Mouse (Mus musculus) embryonic facial prominence, embryonic 13.5 days (tissue): ENCODE results near the gene 3425401B19Rik. TPM values are rescaled to one million over a fixed set of nuclear protein-coding genes. Genes with fewer than 3 reads are reported as not detected.

Source experiments
- ATAC-seq: fragments of 200-750 bp; cut with Nextera tagmentation; 2 replicates; pipeline ENCODE4 v1.8.0; 2017; ENCODE audit warnings: low read depth; ENCODE audit not compliant: insufficient number of reproducible peaks, insufficient read depth, low FRiP score, low TSS enrichment
- H3K27ac ChIP-seq: fragments of 300-500 bp; sonication (generic); 2 replicates; pipeline ENCODE4 v1.5.1; 2015; ENCODE audit warnings: moderate library complexity, mild to moderate bottlenecking, inconsistent platforms
- H3K27me3 ChIP-seq: fragments of 300-500 bp; sonication (generic); 2 replicates; pipeline ENCODE4 v1.6.1; 2015; ENCODE audit warnings: mild to moderate bottlenecking, inconsistent platforms
- H3K36me3 ChIP-seq: fragments of 300-500 bp; sonication (generic); 2 replicates; pipeline ENCODE4 v1.6.1; 2015; ENCODE audit warnings: mild to moderate bottlenecking, inconsistent platforms
- H3K4me1 ChIP-seq: fragments of 300-500 bp; sonication (generic); 2 replicates; pipeline ENCODE4 v1.6.1; 2015; ENCODE audit warnings: inconsistent platforms
- H3K4me2 ChIP-seq: fragments of 300-500 bp; sonication (generic); 2 replicates; pipeline ENCODE4 v1.6.1; 2015; ENCODE audit warnings: moderate library complexity, mild to moderate bottlenecking, inconsistent platforms
- H3K4me3 ChIP-seq: fragments of 300-500 bp; sonication (generic); 2 replicates; pipeline ENCODE4 v1.5.1; 2015; ENCODE audit warnings: mild to moderate bottlenecking, inconsistent platforms
- H3K9ac ChIP-seq: fragments of 300-500 bp; sonication (generic); 2 replicates; pipeline ENCODE4 v1.6.1; 2015; ENCODE audit warnings: mild to moderate bottlenecking, inconsistent platforms
- H3K9me3 ChIP-seq: fragments of 300-500 bp; sonication (generic); 2 replicates; pipeline ENCODE4 v1.6.1; 2016; ENCODE audit warnings: inconsistent platforms
- WGBS: fragments of 180-500 bp; shearing (Covaris S2); methylation state at CpG from one replicate; pipeline ENCODE4 v1.1.7; 2015; ENCODE audit warnings: mixed read lengths; 5-methylcytosine and 5-hydroxymethylcytosine counted together
- polyA plus RNA-seq: library from polyadenylated mRNA; unstranded; fragments of >200 nt; fragmentation: Nextera tagmentation; extraction: Ambion mirVana; gene quantifications from 2 replicates; pipeline ENCODE4 v1.2.1, GENCODE M21; 2015

The 3425401B19Rik gene
- polyA plus RNA-seq: 0.04 and 0.17 TPM in 2 replicates

- no peak within 1 kb of the TSS for H3K9ac ChIP-seq
- WGBS: 39% methylated on average over 16 of the region's 16 CpGs
- H3K9me3 ChIP-seq: no peaks in the 10 kb centered on the region
- ATAC-seq: no peak
- peaks cover 22% of the 10 kb centered on the region for H3K4me1 ChIP-seq
- H3K27me3 ChIP-seq: 0 out of 2 replicates have a peak, but pooled peaks cover 4% of the 10 kb centered on the region
- 0 out of 2 replicates have a peak within 1 kb of the TSS, but pooled peaks have one; percentile 28 for H3K4me2 ChIP-seq
- no peak within 1 kb of the TSS for H3K4me3 ChIP-seq
- H3K27ac ChIP-seq: no peak within 1 kb of the TSS
- no peaks in the 10 kb centered on the region for H3K36me3 ChIP-seq
Observed at GRCm38 (mm10) chr14:32685124-32685826, at the start of gene 3425401B19Rik. Gene 3425401B19Rik, minus strand, starts transcription at chr14:32685293.

DNA sequence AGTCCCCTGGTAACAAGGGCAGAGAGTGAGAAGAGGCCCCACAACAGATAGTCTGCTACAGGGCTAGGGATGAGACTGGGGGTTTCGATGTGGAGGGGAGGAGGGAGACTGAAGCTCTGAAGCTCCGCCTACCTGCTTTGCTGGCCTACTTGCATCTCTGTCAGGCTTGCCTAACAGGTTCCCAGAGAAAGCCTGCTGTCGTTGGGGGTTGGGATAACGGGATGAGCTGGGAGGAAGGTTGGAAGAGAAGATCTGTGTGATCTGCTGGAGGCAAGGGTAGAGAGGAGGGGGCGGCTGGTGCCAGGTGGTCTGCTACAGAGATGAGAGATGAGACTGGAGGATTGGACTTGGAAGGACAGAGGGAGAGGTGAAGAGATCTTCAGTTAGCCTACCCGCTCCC lies 47.9 kb upstream of the 3425401B19Rik start:
- Histone ChIP-seq H3K27ac (no peak overlapping the region), H3K27me3 (no peaks in the 10 kb centered on the region), H3K4me2 (no peak overlapping the region), H3K9ac (no peak overlapping the region), H3K4me3 (no peak overlapping the region), H3K9me3 (no peaks in the 10 kb centered on the region), H3K4me1 (no peaks in the 10 kb centered on the region), H3K36me3 (no peaks in the 10 kb centered on the region)
- no peak for ATAC-seq
- 27% methylated on average over 6 of the region's 6 CpGs for WGBS

DNA sequence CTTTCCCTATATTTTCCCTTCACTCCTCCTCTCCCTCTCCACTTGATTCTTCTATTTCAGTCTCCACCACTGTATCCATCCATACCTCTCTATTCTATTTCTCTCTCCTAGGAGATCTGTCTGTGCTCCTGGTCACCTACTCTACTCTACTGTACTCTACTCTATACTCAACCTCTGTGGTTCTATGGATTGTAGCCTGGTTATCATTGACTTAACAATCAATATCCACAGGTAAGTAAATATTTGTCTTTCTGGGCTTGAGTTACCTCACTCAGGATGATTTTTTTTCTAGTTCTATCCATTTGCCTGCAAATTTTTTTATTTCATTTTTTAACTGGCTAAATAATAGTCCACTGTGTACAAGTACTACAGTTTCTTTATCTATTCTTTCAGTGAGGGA lies 41.8 kb upstream of the 3425401B19Rik start:
- H3K9me3 ChIP-seq: no peaks in the 10 kb centered on the region
- H3K4me2 ChIP-seq: no peak overlapping the region
- no peak overlapping the region for H3K27ac ChIP-seq
- H3K4me1 ChIP-seq: no peaks in the 10 kb centered on the region
- no peak for ATAC-seq
- H3K4me3 ChIP-seq: no peak overlapping the region
- no peaks in the 10 kb centered on the region for H3K36me3 ChIP-seq
- no peak overlapping the region for H3K9ac ChIP-seq
- no peaks in the 10 kb centered on the region for H3K27me3 ChIP-seq

- no peaks in the 10 kb centered on the region for H3K36me3 ChIP-seq
- WGBS: 48% methylated on average over 1 of the region's 1 CpGs
Observed at GRCm38 (mm10) chr14:32721461-32721860, 36.4 kb upstream of the 3425401B19Rik start.

GRCm38 (mm10) chr14:32716763-32717439 lies 31.8 kb upstream of the 3425401B19Rik start:
- H3K9ac ChIP-seq: no peak overlapping the region
- H3K36me3 ChIP-seq: no peaks in the 10 kb centered on the region
- 88% methylated on average over 6 of the region's 6 CpGs for WGBS
- no peak overlapping the region for H3K27ac ChIP-seq
- no peaks in the 10 kb centered on the region for H3K9me3 ChIP-seq
- H3K27me3 ChIP-seq: no peaks in the 10 kb centered on the region
- no peak overlapping the region for H3K4me2 ChIP-seq
- H3K4me3 ChIP-seq: no peak overlapping the region
- no peaks in the 10 kb centered on the region for H3K4me1 ChIP-seq
- no peak for ATAC-seq

More at GRCm38 (mm10) chr14:32721461-32721860, 36.4 kb upstream of the 3425401B19Rik start:
- no peak for ATAC-seq
- H3K4me3 ChIP-seq: no peak overlapping the region
- no peaks in the 10 kb centered on the region for H3K27me3 ChIP-seq
- no peaks in the 10 kb centered on the region for H3K9me3 ChIP-seq
- no peak overlapping the region for H3K27ac ChIP-seq
- no peaks in the 10 kb centered on the region for H3K4me1 ChIP-seq
- no peak overlapping the region for H3K4me2 ChIP-seq
- H3K9ac ChIP-seq: no peak overlapping the region

DNA sequence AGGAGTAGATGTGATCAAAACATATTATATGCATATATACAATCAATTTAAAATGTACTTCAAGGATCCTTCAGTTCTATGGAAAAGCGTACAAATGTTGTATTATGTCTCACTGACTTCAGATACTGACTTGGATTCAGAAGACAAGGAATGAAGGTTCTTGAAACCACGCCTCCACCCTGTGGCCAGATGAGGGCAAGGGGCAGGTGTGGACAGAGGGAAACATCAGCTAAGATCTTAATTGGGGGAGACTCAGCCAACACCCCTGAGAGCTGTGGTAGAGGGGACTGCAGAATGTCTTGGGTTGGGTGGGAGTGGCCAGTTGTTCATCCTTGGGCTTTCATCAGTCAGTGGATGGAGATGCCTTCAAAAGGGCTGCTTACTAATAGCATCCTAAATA lies 30.4 kb upstream of the 3425401B19Rik start:
- 93% methylated on average over 2 of the region's 2 CpGs for WGBS
- Histone ChIP-seq H3K9ac (no peak overlapping the region), H3K27me3 (no peaks in the 10 kb centered on the region), H3K4me2 (no peak overlapping the region), H3K4me1 (no peaks in the 10 kb centered on the region), H3K27ac (no peak overlapping the region), H3K4me3 (no peak overlapping the region), H3K36me3 (no peaks in the 10 kb centered on the region), H3K9me3 (no peaks in the 10 kb centered on the region)
- no peak for ATAC-seq

DNA sequence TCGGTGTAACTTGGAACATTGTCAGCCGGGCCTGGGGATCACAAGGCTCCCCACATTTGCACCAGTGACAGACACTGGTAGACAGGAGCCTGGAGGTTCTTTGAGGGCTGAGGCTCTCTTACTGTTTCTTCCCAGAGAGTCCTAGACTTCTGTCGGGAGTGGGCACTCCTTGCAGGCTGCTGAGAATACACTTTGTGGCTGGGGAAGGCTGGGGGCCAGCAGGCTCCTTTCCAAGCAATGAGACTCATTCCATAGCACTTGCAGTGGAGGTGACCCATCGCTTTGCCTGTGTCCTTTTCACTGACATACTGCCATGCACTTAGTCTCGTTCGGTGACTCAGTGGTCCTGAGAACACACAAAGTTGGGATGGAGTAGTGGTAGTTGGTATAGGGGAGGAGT lies 30.0 kb upstream of the 3425401B19Rik start:
- H3K4me3 ChIP-seq: no peak overlapping the region
- H3K9me3 ChIP-seq: no peaks in the 10 kb centered on the region
- WGBS: 87% methylated on average over 6 of the region's 6 CpGs
- no peaks in the 10 kb centered on the region for H3K27me3 ChIP-seq
- no peak overlapping the region for H3K4me2 ChIP-seq
- no peak overlapping the region for H3K9ac ChIP-seq
- H3K36me3 ChIP-seq: no peaks in the 10 kb centered on the region
- ATAC-seq: no peak
- no peak overlapping the region for H3K27ac ChIP-seq
- no peaks in the 10 kb centered on the region for H3K4me1 ChIP-seq

GRCm38 (mm10) chr14:32709861-32710260 lies 24.8 kb upstream of the 3425401B19Rik start:
- H3K4me2 ChIP-seq: no peak overlapping the region
- WGBS: 93% methylated on average over 6 of the region's 6 CpGs
- H3K27ac ChIP-seq: no peak overlapping the region
- H3K9ac ChIP-seq: no peak overlapping the region
- no peaks in the 10 kb centered on the region for H3K36me3 ChIP-seq
- no peaks in the 10 kb centered on the region for H3K9me3 ChIP-seq
- H3K27me3 ChIP-seq: no peaks in the 10 kb centered on the region
- H3K4me3 ChIP-seq: no peak overlapping the region
- ATAC-seq: no peak
- no peaks in the 10 kb centered on the region for H3K4me1 ChIP-seq

- Histone ChIP-seq H3K9me3 (no peaks in the 10 kb centered on the region), H3K36me3 (no peaks in the 10 kb centered on the region), H3K27ac (no peak overlapping the region), H3K4me1 (no peaks in the 10 kb centered on the region), H3K27me3 (no peaks in the 10 kb centered on the region), H3K4me2 (no peak overlapping the region), H3K4me3 (no peak overlapping the region), H3K9ac (no peak overlapping the region)
- 76% methylated on average over 7 of the region's 7 CpGs for WGBS
- no peak for ATAC-seq
Observed at GRCm38 (mm10) chr14:32708756-32709155, 23.7 kb upstream of the 3425401B19Rik start.

DNA sequence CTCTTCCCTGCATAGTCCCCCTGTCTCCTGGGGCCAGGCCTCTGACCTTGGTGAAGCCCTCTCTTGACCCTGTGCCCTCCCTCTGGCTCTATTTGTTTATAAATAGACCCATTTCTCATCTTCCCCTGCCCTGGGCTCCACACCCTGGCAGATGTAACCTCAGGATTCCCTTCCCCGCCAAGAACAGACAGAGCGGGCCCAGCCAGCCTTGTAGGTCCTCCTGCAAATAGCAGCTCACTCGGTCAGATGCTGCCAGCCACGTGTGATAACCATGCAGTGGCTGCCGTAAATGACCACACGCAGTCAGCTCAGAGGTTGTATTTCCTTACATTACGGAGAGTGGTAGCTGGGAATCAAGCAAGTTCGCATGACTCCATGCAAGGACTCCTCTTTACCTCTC lies 22.8 kb upstream of the 3425401B19Rik start:
- H3K27me3 ChIP-seq: no peaks in the 10 kb centered on the region
- H3K27ac ChIP-seq: no peak overlapping the region
- ATAC-seq: no peak
- H3K4me3 ChIP-seq: no peak overlapping the region
- H3K4me2 ChIP-seq: no peak overlapping the region
- no peak overlapping the region for H3K9ac ChIP-seq
- no peaks in the 10 kb centered on the region for H3K4me1 ChIP-seq
- WGBS: 47% methylated on average over 8 of the region's 8 CpGs
- H3K9me3 ChIP-seq: no peaks in the 10 kb centered on the region
- no peaks in the 10 kb centered on the region for H3K36me3 ChIP-seq

GRCm38 (mm10) chr14:32700972-32701371 lies 15.9 kb upstream of the 3425401B19Rik start:
- H3K27me3 ChIP-seq: no peaks in the 10 kb centered on the region
- no peak overlapping the region for H3K4me3 ChIP-seq
- no peak overlapping the region for H3K9ac ChIP-seq
- H3K27ac ChIP-seq: no peak overlapping the region
- H3K36me3 ChIP-seq: no peaks in the 10 kb centered on the region
- ATAC-seq: no peak
- H3K4me2 ChIP-seq: no peak overlapping the region
- no peaks in the 10 kb centered on the region for H3K4me1 ChIP-seq
- no peaks in the 10 kb centered on the region for H3K9me3 ChIP-seq
- WGBS: 38% methylated on average over 8 of the region's 8 CpGs

DNA sequence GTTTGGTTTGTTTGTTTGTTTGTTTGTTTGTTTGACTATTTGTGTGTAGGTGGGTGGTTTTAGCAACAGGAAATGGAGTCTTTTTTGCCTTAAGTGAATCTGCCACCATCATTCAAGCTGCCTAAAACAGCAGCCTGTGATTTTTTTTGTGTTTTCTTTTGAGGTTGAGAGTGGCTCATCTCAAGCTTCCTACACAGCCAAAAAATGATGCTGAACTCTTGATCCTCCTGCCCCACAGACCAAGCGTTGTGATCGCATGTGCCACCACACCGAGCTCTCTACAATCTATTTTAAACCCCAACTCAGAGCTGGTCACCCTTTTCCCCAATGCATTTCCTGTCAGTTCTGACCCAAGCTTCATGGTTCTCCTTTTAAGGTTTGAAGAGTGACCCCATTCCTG lies 13.5 kb upstream of the 3425401B19Rik start:
- Histone ChIP-seq H3K4me3 (no peak overlapping the region), H3K27ac (no peak overlapping the region), H3K4me1 (peaks cover 7% of the 10 kb centered on the region), H3K36me3 (no peaks in the 10 kb centered on the region), H3K9me3 (no peaks in the 10 kb centered on the region), H3K27me3 (no peaks in the 10 kb centered on the region), H3K4me2 (no peak overlapping the region), H3K9ac (no peak overlapping the region)
- 84% methylated on average over 3 of the region's 3 CpGs for WGBS
- no peak for ATAC-seq
